Mouse (Mus musculus): ENCODE results near the gene Fam20a. TPM values are rescaled to one million over a fixed set of nuclear protein-coding genes. Genes with fewer than 3 reads are reported as not detected.

The Fam20a gene
- polyA plus RNA-seq, 1 experiment from 2014 or later: 3.3 TPM

- 81% methylated on average over 11 of the region's 11 CpGs for WGBS
Measured at GRCm38 (mm10) chr11:109674542-109674941, 47.5 kb downstream of the Fam20a start.

DNA sequence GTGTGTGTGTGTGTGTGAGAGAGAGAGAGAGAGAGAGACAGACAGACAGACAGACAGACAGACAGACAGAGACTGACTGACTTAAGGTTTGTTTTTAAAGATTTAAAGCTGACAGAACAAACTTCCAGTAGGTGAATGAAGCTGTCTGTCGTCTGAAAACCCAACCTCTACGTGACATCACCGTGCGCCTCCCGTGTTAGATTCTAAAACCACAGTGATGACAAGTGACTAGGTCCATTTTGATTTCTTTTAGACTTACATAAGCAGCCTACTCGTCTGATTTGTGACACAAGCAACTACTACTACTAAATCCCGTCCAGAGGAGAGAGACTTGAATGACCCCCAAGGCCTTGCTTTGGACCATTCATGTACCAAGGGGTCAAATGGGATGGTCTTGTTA lies 48.3 kb downstream of the Fam20a start:
- Histone ChIP-seq H3K9ac (ENCODE audit: low read depth, low read length) (no peak overlapping the region), H3K4me2 (ENCODE audit: low read depth, low read length) (no peak overlapping the region), H3K9me3 (ENCODE audit: control insufficient read depth, low read length) (no peaks in the 10 kb centered on the region), H3K4me1 (ENCODE audit: control insufficient read depth, insufficient read depth, low read length) (0 out of 2 replicates have a peak, but pooled peaks cover 5% of the 10 kb centered on the region), H3K36me3 (ENCODE audit: control insufficient read depth, insufficient read depth, low read length) (no peaks in the 10 kb centered on the region; the same call in 1 of the 2 replicates), H3K4me3 (ENCODE audit: low read length) (no peak overlapping the region), H3K27ac (ENCODE audit: low read length) (no peak overlapping the region), H3K27me3 (replicated peaks; ENCODE audit: control insufficient read depth, insufficient read depth, low read length) (no peaks in the 10 kb centered on the region)
- WGBS: 85% methylated on average over 7 of the region's 7 CpGs
- no peak for ATAC-seq

More at GRCm38 (mm10) chr11:109674542-109674941, 47.5 kb downstream of the Fam20a start:
- Histone ChIP-seq H3K4me2 (ENCODE audit: low read depth, low read length) (no peak overlapping the region), H3K27ac (ENCODE audit: low read length) (no peak overlapping the region), H3K4me3 (ENCODE audit: low read length) (no peak overlapping the region), H3K4me1 (ENCODE audit: control insufficient read depth, insufficient read depth, low read length) (0 out of 2 replicates have a peak, but pooled peaks cover 5% of the 10 kb centered on the region), H3K36me3 (ENCODE audit: control insufficient read depth, insufficient read depth, low read length) (no peaks in the 10 kb centered on the region; the same call in 1 of the 2 replicates), H3K27me3 (replicated peaks; ENCODE audit: control insufficient read depth, insufficient read depth, low read length) (no peaks in the 10 kb centered on the region), H3K9ac (ENCODE audit: low read depth, low read length) (no peak overlapping the region), H3K9me3 (ENCODE audit: control insufficient read depth, low read length) (no peaks in the 10 kb centered on the region)
- no peak for ATAC-seq

DNA sequence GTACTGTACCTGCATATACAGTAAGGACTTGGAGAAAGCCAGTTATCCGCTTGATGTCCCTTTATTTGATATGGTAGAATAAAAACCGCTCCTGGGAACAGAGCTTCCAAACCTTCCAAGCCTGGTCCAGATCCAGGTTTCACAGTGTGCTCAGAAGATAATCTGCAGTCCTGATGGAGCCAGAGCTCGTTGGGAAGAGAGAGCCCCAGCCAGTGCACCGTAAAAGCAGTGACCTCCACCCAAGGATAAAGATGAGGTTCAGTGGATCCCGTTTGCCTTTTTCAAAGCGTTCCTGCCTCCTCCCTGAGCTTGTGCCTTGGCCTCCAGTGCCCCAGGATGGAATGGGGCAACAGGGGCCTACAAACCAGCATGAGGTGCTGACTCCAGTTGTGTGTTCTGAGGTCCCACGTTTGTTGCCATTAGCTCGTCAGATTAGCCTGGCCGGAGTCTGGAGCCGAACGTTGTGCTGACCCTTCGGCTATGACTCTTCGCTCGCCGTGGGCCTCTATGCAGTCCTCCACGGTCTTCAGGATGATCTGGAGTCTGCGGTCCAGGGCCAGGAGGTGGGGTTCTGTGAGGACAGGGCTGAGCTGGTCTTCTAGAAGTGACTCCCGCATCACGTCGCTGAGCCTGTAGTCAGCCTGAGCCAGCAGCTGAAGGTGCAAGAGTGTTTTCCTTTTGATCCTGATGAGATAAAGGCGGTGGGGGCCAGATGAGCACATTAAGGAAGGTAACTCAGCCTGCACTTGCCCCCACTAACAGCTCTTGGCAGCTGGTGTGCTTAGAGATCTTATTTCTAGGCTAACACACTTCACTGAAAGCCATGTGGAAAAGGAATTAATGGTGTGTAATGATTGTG lies 49.0 kb downstream of the Fam20a start:
- WGBS: 68% methylated on average over 21 of the region's 21 CpGs
- ATAC-seq: no peak
- H3K27me3 ChIP-seq (replicated peaks; ENCODE audit: control insufficient read depth, insufficient read depth, low read length): no peaks in the 10 kb centered on the region

DNA sequence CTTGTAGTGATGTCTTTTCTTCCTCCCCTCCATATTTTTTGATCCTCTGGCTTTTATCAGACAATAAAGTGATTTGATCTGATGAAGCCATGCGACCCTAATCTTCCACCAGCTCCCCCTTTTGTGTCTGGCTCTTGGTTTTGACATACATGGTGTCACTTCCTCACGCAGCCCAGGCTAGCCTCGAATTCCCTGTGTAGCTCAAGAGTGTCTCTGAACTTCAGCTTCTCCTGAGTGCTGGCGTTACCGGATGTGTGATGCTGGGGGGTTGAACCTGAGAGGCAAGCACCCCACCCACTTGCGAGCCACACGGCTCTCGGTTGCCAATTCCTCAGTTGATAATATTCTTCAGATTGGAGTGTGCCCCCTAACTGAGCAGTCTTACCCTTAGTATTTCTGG lies 49.7 kb downstream of the Fam20a start:
- Histone ChIP-seq H3K4me1 (ENCODE audit: control insufficient read depth, insufficient read depth, low read length) (0 out of 2 replicates have a peak, but pooled peaks cover 5% of the 10 kb centered on the region), H3K9ac (ENCODE audit: low read depth, low read length) (no peak overlapping the region), H3K4me2 (ENCODE audit: low read depth, low read length) (no peak overlapping the region), H3K9me3 (ENCODE audit: control insufficient read depth, low read length) (no peaks in the 10 kb centered on the region), H3K4me3 (ENCODE audit: low read length) (no peak overlapping the region), H3K27ac (ENCODE audit: low read length) (no peak overlapping the region), H3K36me3 (ENCODE audit: control insufficient read depth, insufficient read depth, low read length) (peaks cover 6% of the 10 kb centered on the region; the same call in 1 of the 2 replicates), H3K27me3 (replicated peaks; ENCODE audit: control insufficient read depth, insufficient read depth, low read length) (no peaks in the 10 kb centered on the region)
- 84% methylated on average over 8 of the region's 8 CpGs for WGBS
- no peak for ATAC-seq

More for the DNA sequence above, 49.0 kb downstream of the Fam20a start:
- H3K27ac ChIP-seq (ENCODE audit: low read length): no peak overlapping the region
- H3K4me3 ChIP-seq (ENCODE audit: low read length): no peak overlapping the region
- no peak overlapping the region for H3K9ac ChIP-seq (ENCODE audit: low read depth, low read length)
- H3K9me3 ChIP-seq (ENCODE audit: control insufficient read depth, low read length): no peaks in the 10 kb centered on the region
- H3K4me1 ChIP-seq (ENCODE audit: control insufficient read depth, insufficient read depth, low read length): 0 out of 2 replicates have a peak, but pooled peaks cover 5% of the 10 kb centered on the region
- H3K36me3 ChIP-seq (ENCODE audit: control insufficient read depth, insufficient read depth, low read length): peaks cover 3% of the 10 kb centered on the region; the same call in 1 of the 2 replicates
- H3K4me2 ChIP-seq (ENCODE audit: low read depth, low read length): no peak overlapping the region

DNA sequence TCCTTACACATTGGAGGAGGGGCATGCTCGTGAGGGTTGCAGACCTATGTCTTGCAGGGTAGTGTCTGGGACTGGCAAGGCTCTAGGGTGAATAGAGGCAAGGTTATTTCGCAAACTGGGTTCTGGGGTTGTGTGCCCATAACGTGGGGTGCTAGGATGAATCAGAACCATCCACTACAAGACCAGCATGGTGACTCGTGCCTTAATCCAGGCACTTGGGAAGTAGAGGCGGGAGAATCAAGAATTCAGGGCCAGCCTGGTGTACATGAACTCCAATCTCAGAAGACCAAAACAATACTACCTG lies 50.1 kb downstream of the Fam20a start:
- ATAC-seq: no peak
- WGBS: 85% methylated on average over 5 of the region's 5 CpGs
- H3K9ac ChIP-seq (ENCODE audit: low read depth, low read length): no peak overlapping the region

DNA sequence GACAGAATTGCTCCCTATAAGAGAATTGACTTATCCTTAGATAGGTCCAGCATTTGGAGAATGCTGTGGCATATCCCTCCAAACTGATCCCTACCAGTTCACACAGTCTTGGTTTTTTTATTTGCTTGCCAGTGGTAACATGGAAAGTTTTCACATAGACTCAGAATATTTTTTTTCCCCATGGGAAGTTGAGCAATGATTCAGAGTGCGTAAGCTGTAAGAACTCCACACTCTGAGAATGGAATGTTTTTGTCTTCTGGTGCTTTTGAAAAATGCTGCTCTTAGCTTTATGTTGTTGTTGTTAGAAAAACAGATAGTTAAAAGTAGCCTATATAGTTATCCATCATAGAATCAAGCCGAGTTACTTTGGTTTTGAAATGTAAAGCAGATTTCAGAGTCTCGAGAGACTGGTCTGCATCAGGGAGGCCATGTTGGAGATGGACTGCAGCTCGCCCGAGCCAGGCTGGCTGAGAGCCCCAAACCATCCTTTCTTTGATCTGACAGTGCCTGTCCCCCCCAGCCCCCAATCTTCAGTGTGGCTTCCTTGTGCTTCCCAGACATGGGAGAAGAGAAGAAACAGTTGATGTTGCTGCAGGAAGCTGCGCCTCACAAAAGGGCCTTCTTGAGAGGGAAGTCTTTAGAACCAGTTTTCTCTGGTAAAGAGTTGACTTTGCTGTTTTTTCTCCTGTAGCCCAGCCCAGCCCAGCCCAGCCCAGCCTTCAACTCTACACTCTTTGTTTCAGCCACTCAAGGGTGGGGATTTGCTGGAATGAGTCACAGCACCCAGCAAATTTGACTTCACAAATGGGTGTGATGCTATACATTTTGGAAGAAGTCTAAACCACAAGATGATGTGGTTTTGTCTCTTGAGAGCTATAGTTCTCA lies 50.7 kb downstream of the Fam20a start:
- 62% methylated on average over 6 of the region's 6 CpGs for WGBS

More for the DNA sequence above, 50.1 kb downstream of the Fam20a start:
- Histone ChIP-seq H3K4me3 (ENCODE audit: low read length) (no peak overlapping the region), H3K4me1 (ENCODE audit: control insufficient read depth, insufficient read depth, low read length) (0 out of 2 replicates have a peak, but pooled peaks cover 5% of the 10 kb centered on the region), H3K9me3 (ENCODE audit: control insufficient read depth, low read length) (no peaks in the 10 kb centered on the region), H3K4me2 (ENCODE audit: low read depth, low read length) (no peak overlapping the region), H3K36me3 (ENCODE audit: control insufficient read depth, insufficient read depth, low read length) (peaks cover 8% of the 10 kb centered on the region; the same call in 1 of the 2 replicates), H3K27ac (ENCODE audit: low read length) (no peak overlapping the region), H3K27me3 (replicated peaks; ENCODE audit: control insufficient read depth, insufficient read depth, low read length) (no peaks in the 10 kb centered on the region)

DNA sequence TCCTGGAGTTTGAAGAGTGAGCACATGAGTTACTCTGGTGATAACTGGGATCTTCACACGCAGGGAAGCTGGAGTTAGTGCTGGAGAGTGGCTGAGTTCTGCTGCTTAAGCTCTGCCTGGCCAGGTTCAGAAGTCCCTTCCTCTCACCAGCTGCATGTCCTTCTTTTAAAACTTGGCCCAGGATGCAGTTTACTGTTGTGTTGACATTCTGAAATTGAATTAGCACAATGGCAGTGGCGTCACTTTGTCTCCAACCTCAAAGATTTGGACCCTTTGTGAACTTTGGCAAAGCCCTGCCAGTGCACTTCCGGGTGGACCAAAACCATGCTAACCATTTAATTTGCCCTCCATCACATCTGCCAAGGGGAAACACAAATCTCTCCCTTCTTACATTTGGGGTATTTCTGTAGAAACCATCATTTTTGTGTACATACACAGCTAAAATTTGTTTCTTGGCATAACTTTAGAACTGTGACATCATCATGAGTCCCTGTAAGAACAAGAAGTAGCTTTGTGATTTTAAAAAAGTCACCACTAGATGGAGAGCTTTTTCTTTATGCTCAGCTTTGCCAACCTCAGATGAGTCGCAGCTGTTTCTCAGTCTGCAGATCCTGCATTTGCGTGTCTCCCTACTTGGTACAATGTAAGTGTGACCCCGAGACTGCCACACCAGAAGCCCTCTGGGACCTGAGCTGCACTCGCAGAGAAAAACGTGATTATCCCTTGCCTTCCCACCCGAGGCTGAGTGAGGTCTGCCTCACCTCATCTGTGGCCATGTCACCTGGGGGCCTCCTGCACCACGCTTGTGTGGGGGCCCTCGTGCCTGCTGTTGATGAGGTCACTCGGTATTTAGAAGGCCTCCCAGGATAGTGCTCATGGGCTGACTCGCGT lies 51.8 kb downstream of the Fam20a start:
- Histone ChIP-seq H3K4me2 (ENCODE audit: low read depth, low read length) (no peak overlapping the region), H3K27me3 (replicated peaks; ENCODE audit: control insufficient read depth, insufficient read depth, low read length) (no peaks in the 10 kb centered on the region), H3K36me3 (ENCODE audit: control insufficient read depth, insufficient read depth, low read length) (peaks cover 9% of the 10 kb centered on the region; the same call in 1 of the 2 replicates), H3K4me1 (ENCODE audit: control insufficient read depth, insufficient read depth, low read length) (0 out of 2 replicates have a peak, but pooled peaks cover 5% of the 10 kb centered on the region), H3K9ac (ENCODE audit: low read depth, low read length) (no peak overlapping the region), H3K27ac (ENCODE audit: low read length) (peak overlapping the region; percentile 22; the same call in 1 of the 2 replicates), H3K4me3 (ENCODE audit: low read length) (no peak overlapping the region), H3K9me3 (ENCODE audit: control insufficient read depth, low read length) (no peaks in the 10 kb centered on the region)
- peak; percentile 74 for ATAC-seq
- 55% methylated on average over 14 of the region's 14 CpGs for WGBS

More for the DNA sequence above, 50.7 kb downstream of the Fam20a start:
- H3K4me3 ChIP-seq (ENCODE audit: low read length): no peak overlapping the region
- no peak for ATAC-seq
- H3K36me3 ChIP-seq (ENCODE audit: control insufficient read depth, insufficient read depth, low read length): peaks cover 8% of the 10 kb centered on the region; the same call in 1 of the 2 replicates
- H3K27ac ChIP-seq (ENCODE audit: low read length): no peak overlapping the region; the same call in 1 of the 2 replicates
- H3K9me3 ChIP-seq (ENCODE audit: control insufficient read depth, low read length): no peaks in the 10 kb centered on the region
- no peaks in the 10 kb centered on the region for H3K27me3 ChIP-seq (replicated peaks; ENCODE audit: control insufficient read depth, insufficient read depth, low read length)
- no peak overlapping the region for H3K9ac ChIP-seq (ENCODE audit: low read depth, low read length)
- 0 out of 2 replicates have a peak, but pooled peaks cover 5% of the 10 kb centered on the region for H3K4me1 ChIP-seq (ENCODE audit: control insufficient read depth, insufficient read depth, low read length)
- H3K4me2 ChIP-seq (ENCODE audit: low read depth, low read length): no peak overlapping the region

GRCm38 (mm10) chr11:109669149-109669708 lies 52.9 kb downstream of the Fam20a start:
- ATAC-seq: no peak
- H3K36me3 ChIP-seq (ENCODE audit: control insufficient read depth, insufficient read depth, low read length): peaks cover 13% of the 10 kb centered on the region; the same call in 1 of the 2 replicates
- H3K4me2 ChIP-seq (ENCODE audit: low read depth, low read length): no peak overlapping the region
- WGBS: 84% methylated on average over 8 of the region's 8 CpGs
- H3K27ac ChIP-seq (ENCODE audit: low read length): no peak overlapping the region
- no peak overlapping the region for H3K4me3 ChIP-seq (ENCODE audit: low read length)
- no peaks in the 10 kb centered on the region for H3K9me3 ChIP-seq (ENCODE audit: control insufficient read depth, low read length)
- H3K4me1 ChIP-seq (ENCODE audit: control insufficient read depth, insufficient read depth, low read length): 0 out of 2 replicates have a peak, but pooled peaks cover 5% of the 10 kb centered on the region
- H3K9ac ChIP-seq (ENCODE audit: low read depth, low read length): no peak overlapping the region
- no peaks in the 10 kb centered on the region for H3K27me3 ChIP-seq (replicated peaks; ENCODE audit: control insufficient read depth, insufficient read depth, low read length)
